Mouse (Mus musculus) G1E (cell line): ENCODE data around the gene Pcca. TPM values are rescaled to one million over a fixed set of nuclear protein-coding genes. Genes with fewer than 3 reads are reported as not detected.
A peak's percentile ranks its signal among the peaks of the same experiment; 100 is the strongest.

ENCODE experiments used
- ATAC-seq: 2 replicates; pipeline ENCODE4 v1.8.0; 2016; ENCODE audit warnings: mild to moderate bottlenecking; ENCODE audit not compliant: insufficient number of reproducible peaks, poor library complexity, low FRiP score, severe bottlenecking; ENCODE audit errors: extremely low read depth
- DNase-seq: peaks from one replicate; pipeline ENCODE4 v3.0.0; 2012; ENCODE audit warnings: low spot score
- H3K27me3 ChIP-seq: 2 replicates; pipeline ENCODE4 v1.6.1; 2012; ENCODE audit warnings: mild to moderate bottlenecking, low read length, inconsistent platforms; ENCODE audit not compliant: insufficient read depth
- H3K36me3 ChIP-seq: replicated peaks from 2 replicates; pipeline ENCODE3; 2012; ENCODE audit warnings: mild to moderate bottlenecking, inconsistent platforms
- H3K4me1 ChIP-seq: 2 replicates; pipeline ENCODE4 v1.6.1; 2012; ENCODE audit warnings: low read depth, low read length, inconsistent platforms, mixed read lengths; ENCODE audit not compliant: insufficient read depth
- H3K4me3 ChIP-seq: 2 replicates; pipeline ENCODE4 v1.5.1; 2012; ENCODE audit warnings: low read depth, mild to moderate bottlenecking, inconsistent platforms, low read length, moderate library complexity, mixed read lengths
- H3K9me3 ChIP-seq: replicated peaks from 2 replicates; pipeline ENCODE4 v1.6.1; 2012; ENCODE audit warnings: inconsistent platforms
- CTCF ChIP-seq: IDR thresholded peaks from 2 replicates; pipeline ENCODE4 v1.5.1; 2012; ENCODE audit warnings: low read depth, low read length, inconsistent platforms, mixed read lengths
- GATA1 ChIP-seq: IDR thresholded peaks from 2 replicates; pipeline ENCODE4 v1.6.1; 2012; ENCODE audit warnings: borderline replicate concordance, low read length, inconsistent platforms, mixed read lengths
- GATA2 ChIP-seq: IDR thresholded peaks from 2 replicates; pipeline ENCODE4 v1.6.1; 2012; ENCODE audit warnings: low read depth, low read length, inconsistent platforms, borderline replicate concordance
- POLR2AphosphoS5 ChIP-seq: IDR thresholded peaks from 2 replicates; pipeline ENCODE4 v1.6.1; 2012; ENCODE audit warnings: low read depth, low read length, inconsistent platforms; ENCODE audit not compliant: insufficient replicate concordance
- TAL1 ChIP-seq: conservative IDR thresholded peaks from 2 replicates; pipeline ENCODE4 v1.6.1; 2012; ENCODE audit warnings: low read depth, low read length, inconsistent platforms, mixed read lengths
- polyA plus RNA-seq: library from polyadenylated mRNA; stranded (reverse); fragments of >175 nt; gene quantifications from 2 replicates; pipeline ENCODE4 v1.2.3, GENCODE M21; 2012
- total RNA-seq, 2 experiments: library from RNA; stranded (forward) in 1 of 2; stranded (reverse) in 1 of 2; fragments of 200-1000 nt in 1 of 2; fragments of >200 nt in 1 of 2; fragmentation: Nextera tagmentation in 1 of 2; gene quantifications; 2 replicates each; pipeline ENCODE4 v1.2.3; 2014 to 2017

The Pcca gene
- total and polyA plus RNA-seq, 3 experiments, result 15.3 to 67.0 (median 65.8) TPM

DNA sequence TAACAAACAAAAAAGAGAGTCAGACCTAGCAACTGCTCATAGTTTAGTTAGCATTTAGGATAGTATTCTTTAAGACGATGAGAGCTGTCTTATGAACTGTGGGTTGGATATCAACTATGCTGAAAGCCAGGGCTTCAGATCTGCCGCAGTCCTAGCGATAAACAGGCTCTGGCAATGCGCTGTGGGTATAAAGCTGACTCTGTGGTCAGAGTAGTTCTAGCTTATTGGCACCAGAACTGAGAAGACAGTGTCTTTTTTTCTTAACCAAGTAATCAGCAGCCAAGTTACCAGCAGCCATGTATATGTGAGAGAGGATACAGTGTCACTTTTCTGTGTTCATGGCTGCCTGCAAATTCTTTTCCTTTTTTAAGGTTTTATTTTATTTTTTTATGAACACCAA is 154.3 kb downstream of the Pcca start:
- no peak overlapping the region for H3K4me3 ChIP-seq
- no peaks in the 10 kb centered on the region for H3K9me3 ChIP-seq
- DNase-seq (no peak), ATAC-seq (no peak)
- peaks cover 28% of the 10 kb centered on the region for H3K36me3 ChIP-seq
- no peaks in the 10 kb centered on the region for H3K27me3 ChIP-seq
- TF ChIP-seq TAL1 (no peak), CTCF (no peak), GATA2 (no peak), POLR2AphosphoS5 (no peak), GATA1 (no peak)
- peaks cover 7% of the 10 kb centered on the region for H3K4me1 ChIP-seq

DNA sequence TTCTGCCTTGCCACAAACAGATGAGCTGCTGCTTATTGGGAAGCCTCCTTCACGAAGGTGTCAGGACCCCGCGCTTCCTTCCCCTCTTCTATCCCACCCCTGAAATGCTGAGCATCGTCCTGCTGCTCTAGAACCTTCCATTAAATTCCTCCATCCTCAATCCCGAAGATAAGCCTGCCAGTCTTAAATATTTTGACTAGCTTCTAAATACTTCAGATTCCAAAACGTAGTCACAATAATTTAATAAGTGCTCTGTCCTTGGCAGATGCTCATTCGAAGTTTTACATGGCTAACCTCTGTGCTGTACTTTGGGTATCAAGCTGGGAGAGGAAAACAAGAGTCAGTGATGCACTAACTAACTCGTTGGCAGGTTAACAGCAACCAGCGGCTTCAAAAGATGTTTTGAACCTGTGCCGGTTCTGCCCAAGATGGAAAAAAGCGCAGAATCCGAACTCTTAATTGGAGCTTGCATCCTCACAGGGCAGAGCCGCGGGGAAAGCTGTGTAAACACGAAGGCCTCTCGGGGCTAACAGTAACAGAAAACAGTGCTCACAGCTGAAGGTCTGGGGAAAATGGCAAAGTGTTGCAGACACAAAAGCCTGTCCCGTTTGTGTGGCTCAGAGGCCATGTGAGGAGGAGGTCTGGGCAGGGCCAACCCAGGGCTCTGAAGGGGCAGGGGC is 155.2 kb downstream of the Pcca start:
- peaks cover 5% of the 10 kb centered on the region for H3K4me1 ChIP-seq
- no peak for TF ChIP-seq TAL1
- TF ChIP-seq GATA1, result no peak
- TF ChIP-seq GATA2, result no peak
- no peak for TF ChIP-seq POLR2AphosphoS5
- no peak for TF ChIP-seq CTCF
- no peak for DNase-seq

DNA sequence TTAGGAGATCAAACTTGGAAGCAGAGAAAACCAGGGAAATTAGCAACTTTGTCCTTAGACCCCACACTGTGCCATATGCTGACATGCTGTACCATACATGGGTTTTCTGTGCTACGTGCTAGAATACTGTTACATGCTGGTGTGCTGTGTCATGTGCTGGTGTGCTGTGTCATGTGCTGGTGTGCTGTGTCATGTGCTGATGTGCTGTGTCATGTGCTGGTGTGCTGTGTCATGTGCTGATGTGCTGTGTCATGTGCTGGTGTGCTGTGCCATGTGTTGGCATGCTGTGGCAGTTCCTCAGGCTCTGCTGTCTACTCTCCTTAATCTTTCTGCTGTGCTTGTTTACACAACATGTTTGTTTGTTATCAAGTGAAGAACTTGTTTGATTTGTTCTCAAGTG is 157.4 kb downstream of the Pcca start:
- H3K27me3 ChIP-seq, result no peaks in the 10 kb centered on the region
- H3K36me3 ChIP-seq, result peaks cover 24% of the 10 kb centered on the region
- TF ChIP-seq POLR2AphosphoS5 (no peak), CTCF (no peak), GATA2 (no peak), TAL1 (no peak), GATA1 (no peak)
- no peaks in the 10 kb centered on the region for H3K9me3 ChIP-seq
- ATAC-seq (peak; percentile 78), DNase-seq (no peak)
- no peak overlapping the region for H3K4me3 ChIP-seq
- H3K4me1 ChIP-seq, result peaks cover 4% of the 10 kb centered on the region

More for the DNA sequence above, 155.2 kb downstream of the Pcca start:
- no peak for ATAC-seq
- Histone ChIP-seq H3K9me3 (no peaks in the 10 kb centered on the region), H3K36me3 (peaks cover 29% of the 10 kb centered on the region), H3K4me3 (no peak overlapping the region), H3K27me3 (no peaks in the 10 kb centered on the region)

DNA sequence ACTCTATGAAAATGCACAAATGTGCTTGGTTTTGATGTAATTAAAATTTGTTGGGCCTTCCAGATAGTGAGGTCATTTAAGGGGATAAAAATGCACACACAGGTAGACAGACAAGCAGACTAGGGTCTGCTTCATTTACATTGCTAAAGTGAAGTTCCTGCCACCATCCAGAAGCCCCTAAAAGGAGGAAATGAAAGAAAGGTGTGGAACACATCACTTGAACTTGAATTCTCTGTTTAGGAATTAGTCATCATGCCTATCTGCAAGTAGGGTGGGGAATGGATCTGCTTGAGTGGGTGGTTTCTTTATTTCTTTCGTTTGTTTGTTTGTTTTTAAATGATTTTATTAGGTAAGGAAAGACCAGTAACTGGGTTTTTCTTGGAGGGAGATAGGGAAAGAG is 166.2 kb downstream of the Pcca start:
- no peak for DNase-seq
- H3K36me3 ChIP-seq, result peaks cover 6% of the 10 kb centered on the region
- no peaks in the 10 kb centered on the region for H3K27me3 ChIP-seq
- no peak for ATAC-seq
- H3K9me3 ChIP-seq, result no peaks in the 10 kb centered on the region
- no peak for TF ChIP-seq POLR2AphosphoS5
- no peaks in the 10 kb centered on the region for H3K4me1 ChIP-seq
- H3K4me3 ChIP-seq, result no peak overlapping the region

DNA sequence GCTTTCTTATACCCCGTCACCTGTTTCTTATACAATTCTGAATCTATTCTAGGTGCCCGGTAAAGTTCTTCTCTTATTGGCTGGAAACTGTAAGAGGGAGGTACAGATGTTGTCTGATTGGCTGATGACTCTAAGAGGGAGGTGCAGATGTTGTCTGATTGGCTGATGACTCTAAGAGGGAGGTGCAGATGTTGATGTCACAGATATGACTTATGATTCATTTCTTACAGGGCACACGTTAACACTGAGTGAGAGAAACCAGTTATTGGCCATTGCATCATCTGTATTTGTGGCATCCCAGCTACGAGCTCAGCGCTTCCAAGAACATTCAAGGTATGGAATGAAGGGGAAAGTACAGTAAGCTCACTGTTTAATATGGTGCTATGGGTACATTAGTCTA is 179.7 kb downstream of the Pcca start:
- Histone ChIP-seq H3K27me3 (no peaks in the 10 kb centered on the region), H3K9me3 (no peaks in the 10 kb centered on the region), H3K36me3 (peaks cover 13% of the 10 kb centered on the region), H3K4me3 (no peak overlapping the region), H3K4me1 (peaks cover 3% of the 10 kb centered on the region; the same call in 1 of the 2 replicates)
- TF ChIP-seq POLR2AphosphoS5, result no peak
- TF ChIP-seq CTCF, result no peak
- no peak for TF ChIP-seq GATA1
- TF ChIP-seq TAL1, result no peak
- no peak for TF ChIP-seq GATA2
- DNase-seq (no peak), ATAC-seq (no peak)

DNA sequence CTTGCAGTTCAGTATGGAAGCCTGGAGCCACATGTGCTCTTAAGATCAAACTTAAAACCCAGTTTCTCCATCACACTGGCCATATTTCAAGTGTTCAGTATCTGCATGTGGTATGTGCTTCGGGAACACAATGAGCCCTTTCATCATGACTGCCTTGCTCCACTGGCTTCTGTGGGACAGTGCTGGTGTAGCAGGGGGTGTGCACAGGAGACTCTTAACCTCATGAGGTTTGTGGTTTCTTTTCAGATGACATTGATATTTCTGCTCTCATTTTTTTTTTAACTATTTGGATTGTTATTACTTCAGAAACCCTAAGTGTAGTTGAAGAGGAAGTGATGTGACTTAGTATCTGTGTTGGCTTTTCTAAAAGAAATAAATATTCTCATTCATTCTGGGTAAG is 180.8 kb downstream of the Pcca start:
- H3K36me3 ChIP-seq, result peaks cover 15% of the 10 kb centered on the region
- no peaks in the 10 kb centered on the region for H3K9me3 ChIP-seq
- H3K27me3 ChIP-seq, result no peaks in the 10 kb centered on the region
- no peak for ATAC-seq
- H3K4me3 ChIP-seq, result no peak overlapping the region
- H3K4me1 ChIP-seq, result peaks cover 3% of the 10 kb centered on the region; the same call in 1 of the 2 replicates
- no peak for DNase-seq
- TF ChIP-seq CTCF (no peak), POLR2AphosphoS5 (no peak), TAL1 (no peak)

DNA sequence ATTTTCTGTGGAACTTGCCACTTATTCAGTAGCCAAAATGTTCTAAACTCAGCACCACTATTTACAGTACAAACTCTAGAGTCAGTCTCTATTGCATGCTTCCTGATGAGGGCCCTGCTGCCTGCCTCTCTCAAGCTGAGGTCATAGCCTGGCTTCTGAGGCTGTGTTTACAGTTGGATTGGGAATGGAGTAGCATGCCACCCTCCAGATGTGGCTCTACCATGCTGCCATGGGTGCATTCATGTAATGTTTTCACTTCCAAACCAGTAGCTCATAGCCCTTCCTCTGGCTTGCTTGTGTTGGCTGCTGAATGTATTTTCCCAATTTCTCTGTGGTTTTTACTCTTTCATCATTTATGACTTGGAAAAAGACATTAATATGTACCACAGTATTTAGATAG is 181.9 kb downstream of the Pcca start:
- H3K27me3 ChIP-seq, result no peaks in the 10 kb centered on the region
- H3K9me3 ChIP-seq, result no peaks in the 10 kb centered on the region
- H3K4me3 ChIP-seq, result no peak overlapping the region
- TF ChIP-seq GATA2 (no peak), GATA1 (no peak)
- ATAC-seq (no peak), DNase-seq (no peak)
- peaks cover 15% of the 10 kb centered on the region for H3K36me3 ChIP-seq
- peaks cover 3% of the 10 kb centered on the region; the same call in 1 of the 2 replicates for H3K4me1 ChIP-seq
